Mouse (Mus musculus) adrenal gland, adult 2 months (tissue): ENCODE measurements at regions not wholly inside any gene's neighbourhood (a gene's known extent, or its start where the extent isn't known, plus 50 kb on each side); places are given as distances from the start of the nearest gene placed in this dataset.

Experiments used
- DNase-seq: peaks from one replicate; pipeline ENCODE4 v3.0.0; 2021

DNA sequence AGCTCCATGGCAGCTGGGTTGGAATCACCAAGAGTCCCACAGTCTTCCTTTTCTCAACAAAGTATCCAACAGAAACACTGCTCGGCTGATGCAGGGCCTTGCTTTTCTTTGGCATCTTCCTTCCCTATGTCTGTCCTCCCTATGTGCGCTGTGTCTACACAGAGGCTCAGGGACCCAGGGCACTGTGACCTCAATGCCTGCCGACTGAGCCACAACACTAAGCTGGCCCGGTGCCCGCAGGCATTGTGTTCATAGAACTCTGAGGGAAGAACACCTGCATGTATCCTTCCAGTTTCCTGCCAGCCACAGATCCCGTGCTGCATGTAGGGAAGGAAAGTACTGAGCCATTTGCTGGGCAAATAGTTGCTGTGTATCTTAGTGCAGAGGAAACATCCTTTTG is 109.2 kb downstream of the Ets2 start:
- peak; percentile 44 for DNase-seq

- no peak for DNase-seq
Observed at GRCm38 (mm10) chr16:95809127-95809876, 107.4 kb downstream of the Ets2 start.

- DNase-seq, result no peak
Observed at GRCm38 (mm10) chr16:95806510-95806909, 104.6 kb downstream of the Ets2 start.

DNA sequence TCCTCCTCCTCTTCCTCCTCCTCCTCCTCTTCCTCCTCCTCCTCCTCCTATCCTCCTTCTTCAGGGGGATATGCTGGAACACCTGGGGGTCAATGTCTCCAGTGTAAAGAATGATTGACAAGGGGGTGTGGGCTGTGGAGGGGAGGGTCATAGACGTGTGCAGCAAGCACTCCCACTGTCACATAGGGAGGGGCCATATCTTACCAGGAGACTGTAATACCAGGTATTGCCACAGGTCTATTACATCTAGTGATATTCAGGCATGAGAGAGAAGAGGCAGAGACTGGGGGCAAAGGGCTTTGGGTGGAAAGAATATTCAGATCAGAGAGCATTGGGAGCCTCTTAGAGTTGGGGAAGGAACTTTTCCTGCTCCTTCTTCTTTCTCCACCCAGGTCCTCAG is 102.3 kb downstream of the Ets2 start:
- DNase-seq, result no peak

GRCm38 (mm10) chr16:95802641-95803040 is 100.8 kb downstream of the Ets2 start:
- DNase-seq, result no peak

GRCm38 (mm10) chr16:95802207-95802606 is 100.3 kb downstream of the Ets2 start:
- DNase-seq, result no peak

DNA sequence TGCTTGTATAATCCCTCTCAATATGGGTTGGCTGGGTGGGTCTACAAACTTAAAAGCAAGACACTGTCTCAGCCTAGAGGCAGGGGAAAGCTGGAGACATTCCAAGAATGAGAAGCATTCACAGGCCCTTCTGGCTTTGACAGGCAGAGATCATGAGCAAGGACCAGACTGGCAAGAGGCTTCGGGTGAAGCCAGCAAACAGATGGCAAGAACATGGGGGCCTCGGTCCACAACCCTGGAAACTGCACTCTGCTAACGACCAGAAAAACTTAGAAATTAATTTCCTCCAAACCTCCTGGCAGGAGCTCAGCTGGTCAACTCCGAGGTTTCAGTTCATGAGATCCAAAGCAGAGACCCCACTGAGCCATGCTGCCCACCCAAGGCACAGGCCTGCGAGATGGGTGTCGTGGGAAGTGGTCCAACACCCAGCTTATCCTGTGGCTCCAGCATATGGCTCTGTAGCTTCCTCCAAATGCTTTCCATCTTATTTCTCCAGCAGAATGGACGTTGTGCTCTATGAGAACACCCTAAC is 99.1 kb downstream of the Ets2 start:
- DNase-seq, result no peak

- no peak for DNase-seq
Observed at GRCm38 (mm10) chr16:95798582-95798981, 96.7 kb downstream of the Ets2 start.

- no peak for DNase-seq
Observed at GRCm38 (mm10) chr16:95798099-95798498, 96.2 kb downstream of the Ets2 start.

DNA sequence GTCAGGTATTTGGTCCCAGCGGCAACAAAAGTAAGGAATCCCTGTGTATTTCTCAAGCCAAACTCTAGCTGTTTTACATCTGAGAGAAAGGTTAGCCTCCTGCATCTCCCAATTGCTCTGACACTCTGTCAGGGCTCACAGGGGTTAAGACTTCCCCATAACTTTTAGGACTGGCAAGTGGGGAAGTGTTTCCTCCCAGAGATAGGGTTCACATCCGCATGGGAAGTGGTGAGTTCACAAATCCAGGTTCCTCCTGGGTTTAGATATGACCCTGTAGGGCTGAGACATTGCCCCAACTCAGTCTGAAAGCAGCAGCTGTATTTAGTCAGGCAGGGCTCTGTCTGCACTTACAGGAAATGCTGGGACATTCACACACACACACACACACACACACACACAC is 95.3 kb downstream of the Ets2 start:
- no peak for DNase-seq

GRCm38 (mm10) chr16:95794876-95795275 is 93.0 kb downstream of the Ets2 start:
- no peak for DNase-seq

DNA sequence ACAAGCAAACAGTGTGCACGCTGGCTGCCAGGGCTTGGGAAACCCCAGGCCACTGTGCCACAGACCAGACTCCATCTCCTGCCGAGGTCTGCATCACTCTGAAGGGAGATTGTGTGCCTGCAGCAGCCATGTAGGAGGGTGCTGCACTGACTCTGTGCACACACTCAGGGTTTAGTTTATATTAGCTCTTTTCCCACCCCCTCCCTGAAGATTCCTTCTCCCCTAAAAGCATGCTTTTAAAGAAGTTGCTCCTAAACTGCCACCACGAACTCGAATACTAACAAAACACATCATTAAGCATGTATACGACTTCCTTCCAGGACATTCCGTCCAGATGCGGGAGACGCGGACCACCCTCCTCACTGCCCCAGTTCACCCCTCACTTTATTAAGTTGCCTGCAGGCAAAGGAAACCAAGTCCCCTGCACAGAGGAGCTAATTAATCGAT is 92.4 kb downstream of the Ets2 start:
- no peak for DNase-seq

DNA sequence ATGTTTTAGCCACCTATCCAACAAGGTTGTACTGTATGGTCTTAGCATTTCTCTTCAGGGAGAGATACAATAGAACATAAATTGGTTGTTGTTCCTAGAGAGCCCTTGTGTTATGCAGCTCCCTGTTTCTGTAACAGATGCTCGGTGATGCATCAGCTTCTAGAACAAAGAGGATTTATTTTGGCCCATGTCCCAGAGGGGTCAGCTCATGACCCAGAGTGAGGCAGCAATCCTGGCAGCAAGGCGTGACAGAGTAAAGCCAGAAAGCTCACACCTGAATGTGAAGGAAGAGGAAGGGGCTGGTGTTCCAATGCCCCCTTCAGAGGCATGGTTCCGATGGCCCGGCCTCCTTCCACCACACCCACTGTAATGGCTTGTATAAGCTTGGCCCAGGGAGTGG is 88.8 kb downstream of the Ets2 start:
- peak; percentile 54 for DNase-seq

- peak; percentile 16 for DNase-seq
Observed at GRCm38 (mm10) chr16:95789548-95789947, 87.7 kb downstream of the Ets2 start.

DNA sequence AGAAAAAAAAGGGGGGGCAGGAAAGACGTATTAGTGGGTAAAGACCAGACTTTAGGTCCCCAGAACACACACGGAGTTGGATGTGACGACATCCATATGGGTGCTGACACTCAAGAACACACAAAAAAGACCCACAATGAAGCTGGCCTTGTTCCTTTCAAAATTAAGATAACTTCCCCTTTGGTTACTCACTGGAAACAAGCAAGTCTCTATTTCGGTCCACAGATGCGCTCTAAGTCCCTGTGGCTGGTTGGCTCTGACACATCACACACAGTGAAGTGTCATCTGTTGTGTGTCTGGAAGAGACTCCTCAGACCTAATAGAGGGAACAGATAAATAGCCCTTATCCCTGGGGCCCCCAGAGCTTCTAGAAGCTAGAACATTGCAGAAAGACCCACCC is 79.8 kb downstream of the Ets2 start:
- DNase-seq, result no peak

GRCm38 (mm10) chr16:95780431-95780830 is 78.6 kb downstream of the Ets2 start:
- no peak for DNase-seq

- DNase-seq, result no peak
Observed at GRCm38 (mm10) chr16:95778845-95779722, 77.2 kb downstream of the Ets2 start.

- DNase-seq, result peak; percentile 49
Observed at GRCm38 (mm10) chr16:95778173-95778572, 76.3 kb downstream of the Ets2 start.

GRCm38 (mm10) chr16:95776610-95777363 is 74.9 kb downstream of the Ets2 start:
- DNase-seq, result no peak

DNA sequence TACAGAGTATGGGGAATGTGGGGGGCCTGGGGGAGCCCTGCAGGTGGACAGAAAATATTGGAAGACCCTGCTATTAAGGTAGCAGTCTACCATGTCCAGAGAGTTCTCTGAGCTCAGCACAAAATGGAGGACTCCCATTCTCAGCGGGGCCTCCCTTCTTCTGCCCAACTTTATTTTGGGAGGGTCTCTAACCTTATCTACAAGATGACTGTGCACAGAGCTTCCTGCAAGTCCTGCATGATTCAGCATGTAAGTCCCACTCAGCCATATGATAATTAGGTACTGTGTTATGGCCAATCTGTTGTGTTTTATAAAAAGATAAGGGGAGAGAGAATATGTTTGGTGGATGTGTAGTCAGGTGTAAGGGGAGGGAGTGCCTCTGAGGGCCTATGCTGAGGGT is 74.1 kb downstream of the Ets2 start:
- no peak for DNase-seq

- no peak for DNase-seq
Observed at GRCm38 (mm10) chr16:95775361-95775760, 73.5 kb downstream of the Ets2 start.

- DNase-seq, result no peak
Observed at GRCm38 (mm10) chr16:95773151-95773550, 71.3 kb downstream of the Ets2 start.
